Comparison of ENCODE assay signal across 8 mouse cellular contexts in genomic region chr17:84188374-84188961, GRCm38 (mm10). TPM values are rescaled to one million over a fixed set of nuclear protein-coding genes. Genes with fewer than 3 reads are reported as not detected.
DNase-seq lines count a peak whose midpoint lies in the region; ATAC-seq and TF ChIP-seq lines count a peak whose summit lies in the region.

No protein-coding gene starts in this region.

- no peaks in the 10 kb centered on the region for H3K36me3 ChIP-seq in forebrain, embryonic 16.5 days (ENCODE audit: control insufficient read depth, insufficient read depth)
- H3K36me3 ChIP-seq in lung, embryonic 15.5 days = peaks cover 2% of the 10 kb centered on the region; the same call in 1 of the 2 replicates
- peaks cover 30% of the 10 kb centered on the region for H3K36me3 ChIP-seq in thymus, adult 2 months (ENCODE audit: control insufficient read depth, insufficient read depth, low read length)

- no peak for TF ChIP-seq POLR2A in olfactory bulb, adult 2 months (IDR thresholded peaks at IDR 0.05; ENCODE audit: insufficient read depth, low read depth, low read length)
- TF ChIP-seq POLR2A in thymus, adult 2 months (IDR thresholded peaks at IDR 0.05; ENCODE audit: control insufficient read depth, extremely low read depth, insufficient read depth, low read length, poor library complexity) = no peak

- H3K4me3 ChIP-seq in forebrain, embryonic 16.5 days (replicated peaks; ENCODE audit: low read length) = peak overlapping the region; percentile 66
- H3K4me3 ChIP-seq in layer of hippocampus, adult 2 months = peak overlapping the region; percentile 60
- peak overlapping the region; percentile 77 for H3K4me3 ChIP-seq in lung, embryonic 15.5 days
- peak overlapping the region; percentile 59 for H3K4me3 ChIP-seq in olfactory bulb, adult 2 months (ENCODE audit: insufficient read depth, low read depth, low read length)
- peak overlapping the region; percentile 98 for H3K4me3 ChIP-seq in thymus, adult 2 months (ENCODE audit: control insufficient read depth, insufficient read depth, low read length)

- peak overlapping the region; percentile 79 for H3K4me2 ChIP-seq in forebrain, embryonic 16.5 days (ENCODE audit: low read length)
- H3K4me2 ChIP-seq in lung, embryonic 15.5 days = peak overlapping the region; percentile 94

- 2% methylated on average over 38 of the region's 38 CpGs for WGBS in forebrain, embryonic 16.5 days
- 1% methylated on average over 36 of the region's 38 CpGs for WGBS in lung, embryonic 15.5 days
- WGBS in olfactory bulb, adult 2 months = 28% methylated on average over 38 of the region's 38 CpGs
- whole genome bisulfite sequencing in thymus, adult 2 months = 3% methylated on average over 38 of the region's 38 CpGs

- peak overlapping the region; percentile 80 for H3K27ac ChIP-seq in forebrain, embryonic 16.5 days (ENCODE audit: low read length)
- peak overlapping the region; percentile 94 for H3K27ac ChIP-seq in layer of hippocampus, adult 2 months
- peak overlapping the region; percentile 100 for H3K27ac ChIP-seq in lung, embryonic 15.5 days
- peak overlapping the region; percentile 55 for H3K27ac ChIP-seq in olfactory bulb, adult 2 months (ENCODE audit: insufficient read depth, low read depth, low read length)
- peak overlapping the region; percentile 58 for H3K27ac ChIP-seq in thymus, adult 2 months (ENCODE audit: control insufficient read depth, insufficient read depth, low read length)

- peak overlapping the region; percentile 68 for H3K9ac ChIP-seq in forebrain, embryonic 16.5 days (replicated peaks; ENCODE audit: low read depth, low read length)
- peak overlapping the region; percentile 71 for H3K9ac ChIP-seq in lung, embryonic 15.5 days

- H3K27me3 ChIP-seq in forebrain, embryonic 16.5 days (replicated peaks; ENCODE audit: control insufficient read depth, insufficient read depth, low read length) = peaks cover 6% of the 10 kb centered on the region; the same call in 1 of the 2 replicates
- H3K27me3 ChIP-seq in lung, embryonic 15.5 days = no peaks in the 10 kb centered on the region
- H3K27me3 ChIP-seq in thymus, adult 2 months (ENCODE audit: control insufficient read depth, insufficient read depth, low read length) = no peaks in the 10 kb centered on the region

- H3K4me1 ChIP-seq in forebrain, embryonic 16.5 days (replicated peaks; ENCODE audit: control insufficient read depth, insufficient read depth, low read length) = peaks cover 20% of the 10 kb centered on the region
- H3K4me1 ChIP-seq in lung, embryonic 15.5 days = peaks cover 17% of the 10 kb centered on the region
- peaks cover 16% of the 10 kb centered on the region for H3K4me1 ChIP-seq in olfactory bulb, adult 2 months (ENCODE audit: control insufficient read depth, insufficient read depth, low read length)
- H3K4me1 ChIP-seq in thymus, adult 2 months (replicated peaks; ENCODE audit: control insufficient read depth, insufficient read depth, low read length) = peaks cover 24% of the 10 kb centered on the region

- TF ChIP-seq CTCF in layer of hippocampus, adult 2 months (conservative IDR thresholded peaks at IDR 0.05) = 0 out of 2 replicates have a peak, but pooled peaks have one; percentile 10
- TF ChIP-seq CTCF in olfactory bulb, adult 2 months (IDR thresholded peaks at IDR 0.05; ENCODE audit: insufficient read depth, low read depth, low read length) = 0 out of 2 replicates have a peak, but pooled peaks have one; percentile 6
- peak; percentile 41; the same call in 1 of the 2 replicates for TF ChIP-seq CTCF in thymus, adult 2 months (IDR thresholded peaks at IDR 0.05; ENCODE audit: borderline replicate concordance, control insufficient read depth, extremely low read depth, insufficient read depth, low read length, poor library complexity)

- ATAC-seq in forebrain, embryonic 16.5 days = peak; percentile 81
- peak; percentile 91 for ATAC-seq in lung, embryonic 15.5 days (ENCODE audit: borderline replicate concordance, extremely low read depth, low FRiP score, low TSS enrichment)

- peak; percentile 91 for DNase-seq in ES-CJ7 (ENCODE audit: low read depth, low spot score)
- DNase-seq in cerebellum, adult 18-20 months = peak; percentile 63 to 67
- DNase-seq in heart, postnatal 36 days = peak; percentile 95 to 96
- peak; percentile 72 to 82 for DNase-seq in layer of hippocampus, adult 2 months (ENCODE audit: low spot score in 2 of 2)
- peak; percentile 77 for DNase-seq in thymus, adult 2 months

- intact Hi-C loops in heart, postnatal 36 days (cut with DNase I) = no loop called here

- no peaks in the 10 kb centered on the region for H3K9me3 ChIP-seq in forebrain, embryonic 16.5 days (ENCODE audit: control insufficient read depth, low read length)
- H3K9me3 ChIP-seq in lung, embryonic 15.5 days = no peaks in the 10 kb centered on the region

RNA-seq across cellular contexts. Expression of gene Zfp36l2, which starts 0.7 kb away (rescaled TPM):
- 3.4 and 4.2 TPM in 2 replicates for polyA plus RNA-seq in forebrain, embryonic 16.5 days (2015; fragmentation: Nextera tagmentation; extraction: Ambion mirVana)
- 10 to 100 TPM; 26.4 to 31.6 TPM for total RNA-seq in heart, postnatal 36 days (2021)
- total RNA-seq in layer of hippocampus, adult 2 months (2021) = 10 to 100 TPM; 24.7 to 26.1 TPM
- 14.8 and 15.9 TPM in 2 replicates for polyA plus RNA-seq in lung, embryonic 15.5 days (2015; fragmentation: Nextera tagmentation; extraction: Ambion mirVana)
- polyA plus RNA-seq in olfactory bulb, adult 2 months (2012; ENCODE audit: insufficient read depth, insufficient read length, low replicate concordance, missing spikeins) = not detected in 2 replicates
- 182 and 287 TPM in 2 replicates for polyA plus RNA-seq in thymus, adult 2 months (2012; rRNA removed)

Comparison
In these comparisons a context has a peak if more than half of its experiments do, and no peak if none do; other contexts are left out.
1. Peak in every context shown above with its lines: DNase-seq, ATAC-seq, H3K4me3 ChIP-seq and H3K27ac ChIP-seq.